Mouse (Mus musculus): Measurements from ENCODE around the gene Dusp5.

GRCm38 (mm10) chr19:53489910-53490309, 39.0 kb upstream of the Dusp5 start:
- TF ChIP-seq CTCF (IDR thresholded peaks at IDR 0.05; ENCODE audit: borderline replicate concordance, control insufficient read depth, extremely low read depth, insufficient read depth, low read length, poor library complexity) (no peak), POLR2A (IDR thresholded peaks at IDR 0.05; ENCODE audit: control insufficient read depth, extremely low read depth, insufficient read depth, low read length, poor library complexity) (no peak)

Data from thymus, adult 2 months (tissue).